Mouse (Mus musculus) midbrain, postnatal 0 days (tissue): ENCODE measurements at regions not wholly inside any gene's neighbourhood (a gene's known extent, or its start where the extent isn't known, plus 50 kb on each side); places are given as distances from the start of the nearest gene placed in this dataset.

ENCODE experiments used
- ATAC-seq: fragments of 200-750 bp; cut with Nextera tagmentation; 2 replicates; pipeline ENCODE4 v1.8.0; 2017; ENCODE audit warnings: moderate number of reproducible peaks, mild to moderate bottlenecking, moderate TSS enrichment, moderate library complexity; ENCODE audit not compliant: low FRiP score
- DNase-seq: peaks from one replicate; pipeline ENCODE4 v3.0.0-alpha.2; 2015; ENCODE audit warnings: low spot score
- H3K27ac ChIP-seq: fragments of 300-500 bp; sonication (generic); 2 replicates; pipeline ENCODE4 v1.5.1; 2014; ENCODE audit warnings: low read depth, mild to moderate bottlenecking, low read length, mixed read lengths
- H3K27me3 ChIP-seq: fragments of 300-500 bp; sonication (generic); 2 replicates; pipeline ENCODE4 v1.6.1; 2014; ENCODE audit warnings: low read length, control low read depth, mixed read lengths; ENCODE audit not compliant: insufficient read depth
- H3K36me3 ChIP-seq: fragments of 300-500 bp; sonication (generic); 2 replicates; pipeline ENCODE4 v1.6.1; 2014; ENCODE audit warnings: low read length, control low read depth, mixed read lengths; ENCODE audit not compliant: insufficient read depth
- H3K4me1 ChIP-seq: fragments of 300-500 bp; sonication (generic); 2 replicates; pipeline ENCODE4 v1.6.1; 2014; ENCODE audit warnings: mild to moderate bottlenecking, control low read depth, antibody characterized with exemption, low read length, mixed read lengths; ENCODE audit not compliant: insufficient read depth
- H3K4me2 ChIP-seq: fragments of 300-500 bp; sonication (generic); 2 replicates; pipeline ENCODE4 v1.6.1; 2014; ENCODE audit warnings: low read depth, mild to moderate bottlenecking, low read length, mixed read lengths; ENCODE audit not compliant: poor library complexity, severe bottlenecking
- H3K4me3 ChIP-seq: fragments of 300-500 bp; sonication (generic); 2 replicates; pipeline ENCODE4 v1.5.1; 2014; ENCODE audit warnings: low read depth, mild to moderate bottlenecking, low read length, moderate library complexity
- H3K9ac ChIP-seq: fragments of 300-500 bp; sonication (generic); replicated peaks from 2 replicates; pipeline ENCODE4 v1.6.1; 2014; ENCODE audit warnings: mild to moderate bottlenecking, low read length, moderate library complexity, mixed read lengths; ENCODE audit not compliant: poor library complexity, severe bottlenecking
- H3K9me3 ChIP-seq: fragments of 300-500 bp; sonication (generic); 2 replicates; pipeline ENCODE4 v1.6.1; 2016; ENCODE audit warnings: low read length, control low read depth
- CTCF ChIP-seq: IDR thresholded peaks from 2 replicates; pipeline ENCODE4 v1.5.1; 2016; ENCODE audit warnings: antibody characterized with exemption, mild to moderate bottlenecking
- WGBS: fragments of 180-500 bp; shearing (Covaris S2); extraction: QIAGEN DNeasy Blood & Tissue Kit; methylation state at CpG from one replicate; pipeline ENCODE4 v1.1.7; 2014; 5-methylcytosine and 5-hydroxymethylcytosine counted together

GRCm38 (mm10) chr2:106424974-106425373 lies 268.1 kb upstream of the Mpped2 start:
- Histone ChIP-seq H3K9me3 (no peaks in the 10 kb centered on the region), H3K4me1 (no peaks in the 10 kb centered on the region; the same call in 1 of the 2 replicates), H3K27ac (no peak overlapping the region), H3K9ac (no peak overlapping the region), H3K4me2 (no peak overlapping the region), H3K4me3 (no peak overlapping the region), H3K36me3 (no peaks in the 10 kb centered on the region), H3K27me3 (no peaks in the 10 kb centered on the region)
- 73% methylated on average over 3 of the region's 3 CpGs for WGBS
- no peak for ATAC-seq
- DNase-seq = no peak
- no peak for TF ChIP-seq CTCF

- WGBS = 46% methylated on average over 4 of the region's 4 CpGs
- DNase-seq = no peak
- no peak overlapping the region for H3K27ac ChIP-seq
- no peak for TF ChIP-seq CTCF
- no peak overlapping the region for H3K4me2 ChIP-seq
- ATAC-seq = no peak
- no peaks in the 10 kb centered on the region for H3K9me3 ChIP-seq
- no peaks in the 10 kb centered on the region for H3K36me3 ChIP-seq
- H3K27me3 ChIP-seq = no peaks in the 10 kb centered on the region
- no peak overlapping the region for H3K9ac ChIP-seq
- H3K4me1 ChIP-seq = no peaks in the 10 kb centered on the region; the same call in 1 of the 2 replicates
- no peak overlapping the region for H3K4me3 ChIP-seq
Observed at GRCm38 (mm10) chr2:106425451-106425881, 267.6 kb upstream of the Mpped2 start.

- Histone ChIP-seq H3K4me2 (no peak overlapping the region), H3K36me3 (no peaks in the 10 kb centered on the region), H3K27me3 (no peaks in the 10 kb centered on the region), H3K9me3 (no peaks in the 10 kb centered on the region), H3K9ac (no peak overlapping the region), H3K4me1 (no peaks in the 10 kb centered on the region; the same call in 1 of the 2 replicates), H3K4me3 (no peak overlapping the region), H3K27ac (no peak overlapping the region)
- DNase-seq (no peak), ATAC-seq (no peak)
- whole genome bisulfite sequencing = 95% methylated on average over 1 of the region's 1 CpGs
- no peak for TF ChIP-seq CTCF
Observed at GRCm38 (mm10) chr2:106426010-106426409, 267.1 kb upstream of the Mpped2 start.

GRCm38 (mm10) chr2:106427237-106427636 lies 265.8 kb upstream of the Mpped2 start:
- no peak overlapping the region for H3K4me3 ChIP-seq
- no peaks in the 10 kb centered on the region; the same call in 1 of the 2 replicates for H3K4me1 ChIP-seq
- no peaks in the 10 kb centered on the region for H3K9me3 ChIP-seq
- ATAC-seq (no peak), DNase-seq (no peak)
- H3K27me3 ChIP-seq = no peaks in the 10 kb centered on the region
- no peak overlapping the region for H3K27ac ChIP-seq
- H3K36me3 ChIP-seq = no peaks in the 10 kb centered on the region
- 81% methylated on average over 7 of the region's 7 CpGs for WGBS
- TF ChIP-seq CTCF = no peak
- no peak overlapping the region for H3K9ac ChIP-seq
- no peak overlapping the region for H3K4me2 ChIP-seq

GRCm38 (mm10) chr2:106428909-106429308 lies 264.2 kb upstream of the Mpped2 start:
- H3K36me3 ChIP-seq = no peaks in the 10 kb centered on the region
- no peaks in the 10 kb centered on the region for H3K27me3 ChIP-seq
- H3K27ac ChIP-seq = no peak overlapping the region
- no peaks in the 10 kb centered on the region for H3K9me3 ChIP-seq
- no peak overlapping the region for H3K9ac ChIP-seq
- no peak overlapping the region for H3K4me3 ChIP-seq
- ATAC-seq (no peak), DNase-seq (no peak)
- H3K4me1 ChIP-seq = no peaks in the 10 kb centered on the region; the same call in 1 of the 2 replicates
- H3K4me2 ChIP-seq = no peak overlapping the region
- 57% methylated on average over 11 of the region's 11 CpGs for WGBS
- TF ChIP-seq CTCF = no peak

GRCm38 (mm10) chr2:106431141-106431540 lies 261.9 kb upstream of the Mpped2 start:
- Histone ChIP-seq H3K9me3 (no peaks in the 10 kb centered on the region), H3K9ac (no peak overlapping the region), H3K4me1 (no peaks in the 10 kb centered on the region), H3K4me2 (peak overlapping the region; percentile 46), H3K27me3 (no peaks in the 10 kb centered on the region), H3K4me3 (peak overlapping the region; percentile 23), H3K36me3 (no peaks in the 10 kb centered on the region), H3K27ac (no peak overlapping the region)
- TF ChIP-seq CTCF = peak; percentile 97
- DNase-seq (peak; percentile 84), ATAC-seq (peak; percentile 57; the same call in 1 of the 2 replicates)
- 19% methylated on average over 8 of the region's 8 CpGs for WGBS
